Mouse (Mus musculus) thymus, postnatal 10 days (tissue): ENCODE results near the gene Rbm33.

Source experiments
- DNase-seq, 2 experiments: peaks; one replicate each; pipeline ENCODE4 v3.0.0; 2021; ENCODE audit warnings: low spot score in 2 of 2

The Rbm33 gene

DNA sequence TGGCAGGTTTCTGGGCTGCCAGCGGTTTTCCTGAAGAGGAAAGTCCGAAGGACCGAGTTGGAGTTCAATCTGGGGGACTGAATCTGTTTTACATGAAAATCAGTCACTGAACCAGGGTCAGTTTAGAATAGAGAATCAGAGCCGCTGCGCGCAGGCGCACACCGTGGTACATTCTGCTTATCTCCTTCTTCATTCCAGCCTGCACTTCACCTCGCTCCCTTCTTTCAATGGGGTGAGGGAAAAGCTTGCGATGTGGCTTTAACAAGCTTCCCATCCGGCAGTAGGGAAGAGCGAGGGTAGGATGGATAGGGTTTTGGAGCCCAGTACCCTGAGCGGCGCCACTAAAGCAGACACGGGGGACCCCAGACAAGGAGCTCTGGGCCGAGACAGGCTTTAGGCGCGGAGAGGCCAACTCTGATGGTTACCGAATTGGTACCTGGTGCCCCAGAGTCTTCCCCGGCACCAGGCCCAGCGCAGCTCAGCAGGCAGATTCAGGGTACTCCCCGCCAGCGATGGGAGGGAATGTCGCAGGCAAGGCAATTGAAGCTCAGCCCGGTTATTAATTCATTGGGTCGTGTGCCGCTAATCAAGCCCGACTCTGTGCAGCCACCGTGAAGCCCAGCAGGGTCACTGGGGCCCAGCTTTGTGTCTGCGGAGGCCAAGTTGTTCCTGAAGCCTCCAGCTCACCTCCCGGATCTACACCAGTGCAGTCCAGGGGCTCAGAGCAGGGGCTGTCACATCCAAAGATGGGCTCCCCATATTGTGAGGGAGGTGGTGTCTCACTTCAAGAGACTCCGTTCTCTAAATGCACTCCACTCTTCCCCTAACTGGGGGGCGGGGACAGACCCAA, 146.0 kb downstream of the Rbm33 start:
- DNase-seq = no peak

- DNase-seq = no peak
Observed at GRCm38 (mm10) chr5:28463656-28464055, 146.7 kb downstream of the Rbm33 start.

- no peak for DNase-seq
Observed at GRCm38 (mm10) chr5:28464361-28465098, 147.6 kb downstream of the Rbm33 start.

DNA sequence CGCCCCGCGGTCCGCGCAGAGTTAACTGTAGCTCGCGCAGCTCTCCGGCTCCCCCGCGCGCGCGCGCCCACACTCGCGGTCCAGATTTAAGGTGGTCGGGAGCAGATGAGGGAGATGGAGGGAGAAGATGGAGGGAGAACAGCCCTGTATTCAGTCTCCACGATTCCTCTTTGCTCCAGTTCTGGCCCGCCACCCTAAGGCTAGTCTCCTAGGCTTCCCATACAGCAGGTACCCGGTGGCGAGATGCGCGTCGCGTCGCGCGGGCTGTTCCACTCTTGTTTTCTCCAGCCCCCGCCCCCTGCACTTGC, 148.1 kb downstream of the Rbm33 start:
- DNase-seq = no peak

DNA sequence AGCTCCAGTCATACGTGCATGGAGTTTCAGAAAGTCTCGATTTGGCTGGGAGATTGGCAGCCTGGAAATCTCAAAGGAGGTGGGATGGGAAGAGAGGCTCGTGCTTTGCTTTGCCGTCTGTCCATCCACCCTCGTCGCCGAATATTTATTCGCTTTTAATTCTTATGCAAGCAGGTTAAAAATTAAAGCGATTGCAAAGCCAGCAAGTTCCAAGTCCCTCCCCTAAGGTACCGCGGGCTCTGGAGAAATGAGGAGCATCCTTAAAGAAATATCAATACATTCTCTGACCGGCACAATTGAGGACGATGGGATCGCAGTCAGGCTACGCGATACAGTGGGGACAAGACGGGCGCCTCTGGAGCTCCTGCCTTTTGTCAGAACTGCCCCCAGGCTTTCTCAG, 148.6 kb downstream of the Rbm33 start:
- no peak for DNase-seq

- no peak for DNase-seq
Observed at GRCm38 (mm10) chr5:28466351-28466750, 149.4 kb downstream of the Rbm33 start.

GRCm38 (mm10) chr5:28466760-28467306, 149.9 kb downstream of the Rbm33 start, which contains the start of gene Shh:
Gene Shh, minus strand, starts transcription at chr5:28467256.
- no peak for DNase-seq
